Mouse (Mus musculus) left cerebral cortex, postnatal 10 days (tissue): ENCODE results near the gene Mall. TPM values are rescaled to one million over a fixed set of nuclear protein-coding genes. Genes with fewer than 3 reads are reported as not detected.

Experiments used
- DNase-seq, 2 experiments: peaks; one replicate each; pipeline ENCODE4 v3.0.0; 2021 to 2022; ENCODE audit warnings: low spot score in 2 of 2, mixed read lengths in 1 of 2; ENCODE audit errors: extremely low spot score in 1 of 2
- intact Hi-C: fragments of 180-260 bp; cut with DNase I; formaldehyde crosslinking; loops from one replicate; pipeline ENCODE4 v1.15.1; 2025
- total RNA-seq, 2 experiments: library from RNA; stranded (reverse); gene quantifications; 2 replicates each; pipeline ENCODE4 v1.2.3; 2021

Gene Mall
- total RNA-seq, 2 experiments from 2014 or later = 0.79 to 0.88 TPM

- intact Hi-C loops = no loop called here
- peak in 1 of 2 experiments; percentile 69 for DNase-seq
Observed at GRCm38 (mm10) chr2:127656086-127656720, 73.5 kb downstream of the Mall start, which contains the start of gene Mal. Gene Mal (minus strand): TSS chr2:127656695.

GRCm38 (mm10) chr2:127655419-127655818 is 74.3 kb downstream of the Mall start:
- DNase-seq = no peak
- intact Hi-C loops = no loop called here

- intact Hi-C loops = no loop called here
- DNase-seq = no peak
Observed at GRCm38 (mm10) chr2:127654786-127655185, 74.9 kb downstream of the Mall start.

Other genes starting within 250 kb of the Mall start
- 10 to 100 TPM; 61.7 to 67.9 TPM for gene Kcnip3, start 207.8 kb downstream of the Mall start, total RNA-seq
- under 1 TPM in 1 of 2 experiments, not detected in 1; 0.11 TPM for gene Prom2, start 188.5 kb downstream of the Mall start, total RNA-seq
- gene Zfp661, start 142.8 kb downstream of the Mall start, total RNA-seq = 1 to 10 TPM; 8.0 to 9.3 TPM
- 10 to 100 TPM; 90.7 to 100.0 TPM for gene Mrps5, start 142.7 kb downstream of the Mall start, total RNA-seq
- 1 to 10 TPM; 3.9 to 7.9 TPM for gene Mal, start 73.2 kb downstream of the Mall start, total RNA-seq
- gene Nphp1, start 59.0 kb upstream of the Mall start, total RNA-seq = 10 to 100 TPM; 15.6 to 16.6 TPM
- gene Mtln, start 62.6 kb upstream of the Mall start, total RNA-seq = 10 to 100 TPM; 39.5 to 43.4 TPM
- 1 to 10 TPM; 1.2 to 2.3 TPM for gene Bub1, start 101.9 kb upstream of the Mall start, total RNA-seq
- not detected for gene Acoxl, start 108.9 kb upstream of the Mall start, total RNA-seq